Mouse (Mus musculus): ENCODE measurements around the gene Cbx4.

DNA sequence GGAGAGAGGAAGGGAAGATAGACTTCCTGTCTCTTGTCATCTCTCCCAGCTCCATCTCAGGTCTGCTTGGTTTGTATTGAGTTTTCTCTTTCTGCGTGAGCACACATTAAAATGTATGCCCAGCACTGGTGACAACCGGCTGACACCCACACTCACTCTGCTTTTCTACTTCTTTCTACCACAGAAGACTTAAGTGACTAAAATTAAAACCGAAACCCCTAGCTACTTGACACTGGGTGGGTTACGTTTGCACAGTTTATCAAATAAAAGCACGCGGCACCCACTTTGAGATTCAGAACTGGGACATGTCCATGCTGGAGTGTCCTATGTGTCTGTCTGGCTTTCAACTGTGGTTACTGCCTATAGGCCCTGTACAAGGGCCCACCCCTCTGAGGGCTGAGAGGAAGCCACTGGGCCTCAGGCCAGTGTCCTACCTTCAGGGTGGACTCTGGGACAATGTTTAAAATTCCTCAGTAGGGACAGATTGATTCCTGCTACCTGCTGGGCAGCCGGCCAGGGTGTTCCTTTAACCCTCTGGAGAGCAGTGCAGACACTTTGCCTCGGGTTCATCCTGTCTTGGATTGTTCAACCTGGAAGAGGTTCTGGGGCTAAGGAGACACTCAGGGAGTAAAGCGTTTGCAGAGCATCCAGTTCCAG is 23.5 kb upstream of the Cbx4 start:
- TF ChIP-seq CTCF (IDR thresholded peaks at IDR 0.05; ENCODE audit: control insufficient read depth, insufficient read depth, low read length) (no peak), POLR2A (IDR thresholded peaks at IDR 0.05; ENCODE audit: borderline replicate concordance, control insufficient read depth, low read depth, low read length) (no peak)
